Mouse (Mus musculus) lung, postnatal 25 days (tissue): Measurements from ENCODE around the gene Mmel1.

Experiments used
- DNase-seq: peaks from one replicate; pipeline ENCODE4 v3.0.0; 2022; ENCODE audit warnings: low spot score

Mmel1 gene

GRCm38 (mm10) chr4:154869440-154869839 is at the start of gene Mmel1:
Mmel1 (plus strand) TSS chr4:154869585.
- DNase-seq = no peak

GRCm38 (mm10) chr4:154825662-154826061 is 43.7 kb upstream of the Mmel1 start:
- peak; percentile 52 for DNase-seq

GRCm38 (mm10) chr4:154826224-154826623 is 43.2 kb upstream of the Mmel1 start:
- DNase-seq = no peak

- no peak for DNase-seq
Observed at GRCm38 (mm10) chr4:154827181-154827580, 42.2 kb upstream of the Mmel1 start.

DNA sequence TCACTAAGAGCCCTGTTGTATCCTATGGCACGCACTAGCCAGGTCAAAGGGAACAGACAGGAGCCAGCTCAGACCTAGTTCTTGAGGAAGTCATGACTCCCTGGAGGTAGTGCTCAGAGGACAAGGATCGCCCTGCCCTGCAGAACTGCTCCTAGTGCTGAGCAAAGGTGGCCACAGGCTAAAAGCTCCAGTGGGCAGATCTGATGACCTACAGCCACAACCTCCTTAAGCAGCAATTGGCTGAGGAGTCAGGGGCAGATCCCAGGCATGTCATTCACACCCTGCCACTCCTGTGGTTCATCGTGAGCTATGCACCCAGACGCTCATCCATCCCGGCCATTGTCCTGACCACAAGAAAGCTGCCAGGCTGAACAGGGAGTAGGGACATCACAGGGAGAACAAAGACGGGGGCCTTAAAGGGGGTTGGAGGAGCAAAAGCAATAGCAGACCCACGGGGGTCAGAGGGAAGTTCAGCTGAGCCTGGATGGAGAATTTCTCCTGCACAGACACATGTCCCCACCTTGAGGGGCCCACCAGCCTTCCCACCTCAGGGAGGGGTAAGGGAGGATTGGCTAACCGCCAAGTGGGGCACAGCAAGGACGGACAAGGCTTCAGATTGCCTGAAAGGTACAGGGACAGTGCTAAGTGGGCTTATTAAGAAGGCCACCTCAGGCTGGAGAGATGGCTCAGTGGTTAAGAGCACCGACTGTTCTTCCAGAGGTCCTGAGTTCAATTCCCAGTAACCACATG is 41.3 kb upstream of the Mmel1 start:
- DNase-seq = no peak

GRCm38 (mm10) chr4:154831915-154832573 is 37.3 kb upstream of the Mmel1 start:
- no peak for DNase-seq

GRCm38 (mm10) chr4:154836183-154836915 is 33.0 kb upstream of the Mmel1 start:
- no peak for DNase-seq

- DNase-seq = peak; percentile 71
Observed at GRCm38 (mm10) chr4:154837170-154837569, 32.2 kb upstream of the Mmel1 start, which contains the start of gene Ttc34. Ttc34 (plus strand) TSS chr4:154837459.

- DNase-seq = no peak
Observed at GRCm38 (mm10) chr4:154838741-154839140, 30.6 kb upstream of the Mmel1 start.

GRCm38 (mm10) chr4:154839406-154839805 is 30.0 kb upstream of the Mmel1 start:
- no peak for DNase-seq

DNA sequence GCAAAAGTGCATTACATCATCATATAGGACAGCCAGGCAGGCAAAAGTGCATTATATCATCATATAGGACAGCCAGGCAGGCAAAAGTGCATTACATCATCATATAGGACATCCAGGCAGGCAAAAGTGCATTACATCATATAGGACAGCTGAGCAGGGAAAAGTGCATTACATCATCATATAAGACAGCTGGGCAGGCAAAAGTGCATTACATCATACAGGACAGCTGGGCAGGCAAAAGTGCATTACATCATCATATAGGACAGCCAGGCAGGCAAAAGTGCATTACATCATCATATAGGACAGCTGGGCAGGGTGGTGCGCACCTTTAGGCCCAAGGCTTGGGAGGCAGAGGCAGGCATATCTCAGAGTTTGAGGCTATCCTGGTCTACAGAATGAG is 16.7 kb upstream of the Mmel1 start:
- no peak for DNase-seq

DNA sequence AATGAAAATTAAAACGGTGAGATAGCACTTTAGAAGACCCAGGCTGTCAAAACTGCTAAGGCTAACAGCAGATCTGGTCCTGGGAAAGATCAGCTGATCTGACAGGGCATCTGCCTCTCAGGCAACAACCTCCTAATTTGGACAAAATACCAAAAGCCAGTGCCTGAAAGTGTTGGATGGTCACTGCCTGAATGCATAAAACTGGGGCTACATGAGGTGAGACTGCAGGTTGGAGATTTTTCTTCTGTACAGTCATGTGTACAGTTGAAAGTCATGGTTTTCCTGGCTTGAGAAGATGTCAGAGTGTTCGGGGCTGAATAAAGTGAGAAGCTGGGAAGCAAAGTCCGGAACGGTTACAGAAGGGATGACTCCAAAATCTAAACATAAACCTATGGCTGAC is 15.5 kb upstream of the Mmel1 start:
- no peak for DNase-seq

- no peak for DNase-seq
Observed at GRCm38 (mm10) chr4:154854676-154855345, 14.6 kb upstream of the Mmel1 start.

GRCm38 (mm10) chr4:154855721-154856479 is 13.5 kb upstream of the Mmel1 start:
- peak; percentile 62 for DNase-seq

- DNase-seq = no peak
Observed at GRCm38 (mm10) chr4:154856480-154856837, 12.9 kb upstream of the Mmel1 start.

- no peak for DNase-seq
Observed at GRCm38 (mm10) chr4:154856882-154857281, 12.5 kb upstream of the Mmel1 start.

- no peak for DNase-seq
Observed at GRCm38 (mm10) chr4:154857366-154858240, 11.8 kb upstream of the Mmel1 start.

- DNase-seq = no peak
Observed at GRCm38 (mm10) chr4:154858601-154859000, 10.8 kb upstream of the Mmel1 start.

GRCm38 (mm10) chr4:154861967-154862366 is 7.4 kb upstream of the Mmel1 start:
- no peak for DNase-seq

- DNase-seq = peak; percentile 38
Observed at GRCm38 (mm10) chr4:154863436-154863935, 5.9 kb upstream of the Mmel1 start.
